Mouse (Mus musculus): ENCODE data around the gene Zfp622. TPM values are rescaled to one million over a fixed set of nuclear protein-coding genes. Genes with fewer than 3 reads are reported as not detected.
"Not testable (repeated sequence)": the region's sequence is repeated elsewhere in the genome, so short reads cannot be mapped to it uniquely, and the experiment has no call there.

Gene Zfp622
- polyA plus RNA-seq, 1 experiment from 2014 or later, result 34.4 TPM

- peak overlapping the region; percentile 95 for H3K4me3 ChIP-seq (ENCODE audit: low read depth, low read length)
Observed at GRCm38 (mm10) chr15:25984734-25985492, 747 bp downstream of the Zfp622 start.

DNA sequence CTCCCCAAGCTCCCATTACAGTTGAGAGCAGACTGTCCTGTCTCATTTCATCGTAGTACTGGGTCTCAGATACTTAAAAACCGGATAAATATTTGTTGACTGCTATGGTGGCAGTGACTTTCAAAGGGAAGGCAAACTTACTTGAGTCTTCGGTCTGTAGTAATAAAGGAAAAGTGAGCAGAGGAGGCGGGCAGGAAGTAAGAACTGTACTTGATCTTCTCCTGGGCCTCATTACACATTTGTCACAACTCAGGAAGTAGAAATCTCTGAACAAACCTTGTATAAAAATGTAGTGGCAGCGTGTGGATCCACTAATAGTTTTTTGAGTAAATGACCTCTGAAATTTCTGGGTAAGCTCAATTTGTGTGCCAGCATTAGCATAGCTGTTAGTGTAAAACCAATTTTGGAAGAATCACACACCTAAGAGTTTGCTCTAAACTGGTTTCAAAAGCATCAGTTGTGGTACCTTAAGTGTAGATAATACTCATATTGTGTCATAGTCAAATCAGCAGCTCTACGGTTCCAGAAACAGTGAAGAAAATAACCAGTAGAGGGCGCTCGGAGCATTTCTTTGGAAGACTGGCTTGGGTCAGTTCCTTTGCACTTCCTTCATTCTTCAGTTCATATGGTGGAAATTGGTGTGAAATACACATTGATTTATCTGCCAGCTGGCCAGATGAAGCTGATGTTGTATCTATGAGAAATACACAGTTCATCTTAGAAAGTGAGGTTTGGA lies 9.0 kb downstream of the Zfp622 start:
- Histone ChIP-seq H3K4me1 (ENCODE audit: control insufficient read depth, insufficient read depth, low read length) (no peaks in the 10 kb centered on the region), H3K36me3 (ENCODE audit: control insufficient read depth, insufficient read depth, low read length) (peaks cover 12% of the 10 kb centered on the region; the same call in 1 of the 2 replicates), H3K27ac (replicated peaks; ENCODE audit: low read depth, low read length) (no peak overlapping the region), H3K27me3 (ENCODE audit: control insufficient read depth, insufficient read depth, low read length) (no peaks in the 10 kb centered on the region), H3K9ac (ENCODE audit: low read length) (no peak overlapping the region), H3K4me3 (ENCODE audit: low read depth, low read length) (no peak overlapping the region), H3K4me2 (ENCODE audit: low read depth, severe bottlenecking) (no peak overlapping the region), H3K9me3 (ENCODE audit: control insufficient read depth, low read length) (no peaks in the 10 kb centered on the region)
- DNase-seq (ENCODE audit: low spot score), result peak; percentile 69
- WGBS, result 64% methylated on average over 8 of the region's 8 CpGs
- no peak for ATAC-seq (ENCODE audit: insufficient number of reproducible peaks, low FRiP score, low TSS enrichment, low read depth)

More at GRCm38 (mm10) chr15:25984734-25985492, 747 bp downstream of the Zfp622 start:
- peak overlapping the region; percentile 60 for H3K27ac ChIP-seq (replicated peaks; ENCODE audit: low read depth, low read length)
- no peak; the same call in 1 of the 2 replicates for ATAC-seq (ENCODE audit: insufficient number of reproducible peaks, low FRiP score, low TSS enrichment, low read depth)
- under 1% methylated on average over 71 of the region's 71 CpGs for WGBS
- H3K4me2 ChIP-seq (ENCODE audit: low read depth, severe bottlenecking), result peak overlapping the region; percentile 88
- H3K9ac ChIP-seq (ENCODE audit: low read length), result peak overlapping the region; percentile 84
- no peaks in the 10 kb centered on the region for H3K9me3 ChIP-seq (ENCODE audit: control insufficient read depth, low read length)
- H3K27me3 ChIP-seq (ENCODE audit: control insufficient read depth, insufficient read depth, low read length), result no peaks in the 10 kb centered on the region
- 0 out of 2 replicates have a peak, but pooled peaks cover 2% of the 10 kb centered on the region for H3K36me3 ChIP-seq (ENCODE audit: control insufficient read depth, insufficient read depth, low read length)
- peaks cover 9% of the 10 kb centered on the region; the same call in 1 of the 2 replicates for H3K4me1 ChIP-seq (ENCODE audit: control insufficient read depth, insufficient read depth, low read length)
- DNase-seq (ENCODE audit: low spot score), result peak; percentile 45

DNA sequence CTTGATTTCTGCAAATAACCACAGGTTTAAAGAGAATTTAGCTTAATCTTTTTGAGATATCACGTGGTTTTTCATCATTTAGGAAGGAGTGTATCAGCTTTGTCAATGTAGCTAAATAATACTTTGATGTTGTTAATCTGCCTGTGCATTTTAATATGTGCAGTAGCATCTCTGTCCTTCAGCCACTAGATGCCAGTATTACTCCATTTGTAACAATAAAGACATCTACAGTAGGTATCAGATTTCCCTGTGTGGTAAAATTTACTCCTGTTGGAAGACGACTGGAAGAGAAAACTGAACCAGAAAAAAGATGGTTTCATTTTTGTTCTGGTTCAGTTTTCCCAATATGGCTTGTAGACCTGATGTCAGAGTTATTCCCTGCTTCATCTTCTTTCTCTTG lies 11.4 kb downstream of the Zfp622 start:
- Histone ChIP-seq H3K4me2 (ENCODE audit: low read depth, severe bottlenecking) (no peak overlapping the region), H3K9me3 (ENCODE audit: control insufficient read depth, low read length) (no peaks in the 10 kb centered on the region), H3K9ac (ENCODE audit: low read length) (no peak overlapping the region), H3K4me1 (ENCODE audit: control insufficient read depth, insufficient read depth, low read length) (no peaks in the 10 kb centered on the region), H3K36me3 (ENCODE audit: control insufficient read depth, insufficient read depth, low read length) (peaks cover 10% of the 10 kb centered on the region; the same call in 1 of the 2 replicates), H3K27ac (replicated peaks; ENCODE audit: low read depth, low read length) (no peak overlapping the region), H3K4me3 (ENCODE audit: low read depth, low read length) (no peak overlapping the region), H3K27me3 (ENCODE audit: control insufficient read depth, insufficient read depth, low read length) (no peaks in the 10 kb centered on the region)
- no peak for ATAC-seq (ENCODE audit: insufficient number of reproducible peaks, low FRiP score, low TSS enrichment, low read depth)
- no peak for DNase-seq (ENCODE audit: low spot score)
- WGBS, result 41% methylated on average over 2 of the region's 2 CpGs

DNA sequence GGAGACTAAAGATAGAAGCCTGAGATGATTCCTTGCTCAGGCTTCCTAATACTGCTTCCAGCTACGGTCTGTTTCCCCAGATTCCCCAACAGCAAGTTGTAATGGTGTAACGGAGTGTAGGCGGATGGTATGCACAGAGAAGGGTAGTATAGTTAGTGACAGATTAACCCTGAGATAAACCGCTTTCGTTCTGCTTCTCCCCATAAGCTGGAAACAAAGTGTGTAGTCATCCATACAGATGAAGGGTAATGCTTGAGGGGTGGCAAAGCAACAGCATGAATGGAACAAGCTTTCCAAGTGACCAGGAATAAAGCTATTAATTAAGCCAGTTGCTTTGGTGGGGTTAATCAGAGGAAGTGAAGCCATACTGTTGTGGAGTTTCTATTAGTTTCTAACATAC lies 15.4 kb downstream of the Zfp622 start:
- H3K27ac ChIP-seq (replicated peaks; ENCODE audit: low read depth, low read length); H3K4me2 ChIP-seq (ENCODE audit: low read depth, severe bottlenecking); H3K9ac ChIP-seq (ENCODE audit: low read length); H3K36me3 ChIP-seq (ENCODE audit: control insufficient read depth, insufficient read depth, low read length); H3K4me3 ChIP-seq (ENCODE audit: low read depth, low read length); H3K4me1 ChIP-seq (ENCODE audit: control insufficient read depth, insufficient read depth, low read length); H3K9me3 ChIP-seq (ENCODE audit: control insufficient read depth, low read length); DNase-seq (ENCODE audit: low spot score); H3K27me3 ChIP-seq (ENCODE audit: control insufficient read depth, insufficient read depth, low read length); ATAC-seq (ENCODE audit: insufficient number of reproducible peaks, low FRiP score, low TSS enrichment, low read depth): not testable (repeated sequence)
- WGBS, result 89% methylated on average over 5 of the region's 5 CpGs

DNA sequence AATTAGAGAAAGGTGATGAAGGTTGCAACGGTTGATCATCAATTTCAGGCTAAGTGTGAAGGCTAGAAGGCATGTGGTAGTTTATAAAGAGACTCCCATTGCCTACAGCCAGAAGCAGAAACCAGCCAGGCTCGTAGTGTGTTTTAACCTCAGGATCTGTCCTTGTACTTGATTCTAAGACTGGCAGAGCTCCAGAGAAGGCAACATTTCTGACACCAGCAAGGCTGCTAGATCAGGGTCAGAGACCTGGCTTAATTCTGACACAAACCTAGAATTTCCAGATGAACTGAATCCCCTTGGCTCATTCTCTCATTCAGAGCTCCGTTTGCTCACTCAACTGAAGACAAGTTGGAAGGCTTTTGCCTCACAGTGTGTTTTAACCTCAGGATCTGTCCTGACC lies 24.5 kb downstream of the Zfp622 start:
- Histone ChIP-seq H3K9ac (ENCODE audit: low read length) (no peak overlapping the region), H3K4me1 (ENCODE audit: control insufficient read depth, insufficient read depth, low read length) (no peaks in the 10 kb centered on the region), H3K27me3 (ENCODE audit: control insufficient read depth, insufficient read depth, low read length) (no peaks in the 10 kb centered on the region), H3K4me3 (ENCODE audit: low read depth, low read length) (no peak overlapping the region), H3K36me3 (ENCODE audit: control insufficient read depth, insufficient read depth, low read length) (no peaks in the 10 kb centered on the region), H3K9me3 (ENCODE audit: control insufficient read depth, low read length) (no peaks in the 10 kb centered on the region), H3K27ac (replicated peaks; ENCODE audit: low read depth, low read length) (no peak overlapping the region), H3K4me2 (ENCODE audit: low read depth, severe bottlenecking) (no peak overlapping the region)
- 86% methylated on average over 3 of the region's 3 CpGs for WGBS
- ATAC-seq (ENCODE audit: insufficient number of reproducible peaks, low FRiP score, low TSS enrichment, low read depth) (no peak), DNase-seq (ENCODE audit: low spot score) (no peak)

DNA sequence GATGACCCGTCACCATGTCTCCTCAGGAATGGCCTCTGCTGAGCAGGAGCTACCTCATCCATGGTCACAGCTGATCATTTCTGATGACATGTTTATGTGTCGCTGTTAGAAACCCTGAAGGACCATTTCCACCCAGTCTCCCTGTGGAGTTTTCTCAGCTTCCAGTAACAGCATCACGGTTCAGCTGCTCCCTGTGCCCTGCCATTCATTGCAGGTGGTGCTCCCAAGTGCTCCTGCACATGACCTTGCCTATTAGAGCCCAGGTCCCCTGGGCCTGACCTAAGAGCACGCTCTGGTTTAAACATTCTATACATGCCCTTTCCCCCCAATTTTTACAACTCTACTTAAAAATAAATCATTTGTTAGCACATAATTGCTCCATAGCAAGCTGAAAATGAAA lies 28.7 kb downstream of the Zfp622 start:
- WGBS, result 57% methylated on average over 4 of the region's 4 CpGs
- ATAC-seq (ENCODE audit: insufficient number of reproducible peaks, low FRiP score, low TSS enrichment, low read depth), result peak; percentile 41; the same call in 1 of the 2 replicates
- Histone ChIP-seq H3K36me3 (ENCODE audit: control insufficient read depth, insufficient read depth, low read length) (no peaks in the 10 kb centered on the region), H3K9ac (ENCODE audit: low read length) (no peak overlapping the region), H3K27ac (replicated peaks; ENCODE audit: low read depth, low read length) (no peak overlapping the region), H3K27me3 (ENCODE audit: control insufficient read depth, insufficient read depth, low read length) (no peaks in the 10 kb centered on the region), H3K4me1 (ENCODE audit: control insufficient read depth, insufficient read depth, low read length) (no peaks in the 10 kb centered on the region; the same call in 1 of the 2 replicates), H3K4me2 (ENCODE audit: low read depth, severe bottlenecking) (no peak overlapping the region), H3K4me3 (ENCODE audit: low read depth, low read length) (no peak overlapping the region), H3K9me3 (ENCODE audit: control insufficient read depth, low read length) (no peaks in the 10 kb centered on the region)
- DNase-seq (ENCODE audit: low spot score), result peak; percentile 43

DNA sequence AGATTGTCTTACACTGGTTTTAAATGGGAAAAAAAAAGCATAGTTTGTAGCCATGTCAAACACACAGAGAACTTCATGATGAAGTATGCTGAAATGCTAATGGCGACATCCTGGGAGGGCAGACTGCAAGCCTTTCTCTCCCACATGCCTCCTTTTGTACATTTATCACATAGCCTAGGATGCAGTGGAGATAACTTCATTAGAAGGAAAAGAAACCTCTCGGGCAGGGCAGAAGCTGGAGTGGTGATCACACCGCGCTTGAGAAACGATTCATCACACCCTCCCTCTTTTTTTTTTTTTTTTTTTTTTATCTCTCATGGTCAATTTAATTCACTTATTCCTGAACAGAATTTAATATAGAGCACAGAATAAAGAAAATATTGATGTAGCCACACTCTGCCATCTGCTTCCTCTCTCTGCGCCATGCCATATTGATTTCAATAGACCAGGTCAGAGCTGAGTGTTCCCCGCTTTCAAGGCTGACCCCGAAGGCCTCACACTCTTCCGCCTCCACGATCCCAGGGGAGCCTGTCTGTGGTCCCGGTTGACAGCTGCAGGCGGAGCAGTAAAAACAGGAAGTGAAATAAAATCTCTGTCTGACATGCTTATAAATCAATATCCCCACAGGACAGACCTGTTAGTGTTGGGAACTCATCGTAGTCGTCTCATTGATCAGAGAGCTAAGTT lies 32.0 kb downstream of the Zfp622 start:
- Histone ChIP-seq H3K9ac (ENCODE audit: low read length) (no peak overlapping the region), H3K27me3 (ENCODE audit: control insufficient read depth, insufficient read depth, low read length) (no peaks in the 10 kb centered on the region), H3K27ac (replicated peaks; ENCODE audit: low read depth, low read length) (no peak overlapping the region), H3K36me3 (ENCODE audit: control insufficient read depth, insufficient read depth, low read length) (no peaks in the 10 kb centered on the region), H3K4me2 (ENCODE audit: low read depth, severe bottlenecking) (no peak overlapping the region), H3K4me1 (ENCODE audit: control insufficient read depth, insufficient read depth, low read length) (no peaks in the 10 kb centered on the region; the same call in 1 of the 2 replicates), H3K9me3 (ENCODE audit: control insufficient read depth, low read length) (no peaks in the 10 kb centered on the region), H3K4me3 (ENCODE audit: low read depth, low read length) (no peak overlapping the region)
- WGBS, result 47% methylated on average over 14 of the region's 14 CpGs
- ATAC-seq (ENCODE audit: insufficient number of reproducible peaks, low FRiP score, low TSS enrichment, low read depth) (peak; percentile 74; the same call in 1 of the 2 replicates), DNase-seq (ENCODE audit: low spot score) (peak; percentile 64)

DNA sequence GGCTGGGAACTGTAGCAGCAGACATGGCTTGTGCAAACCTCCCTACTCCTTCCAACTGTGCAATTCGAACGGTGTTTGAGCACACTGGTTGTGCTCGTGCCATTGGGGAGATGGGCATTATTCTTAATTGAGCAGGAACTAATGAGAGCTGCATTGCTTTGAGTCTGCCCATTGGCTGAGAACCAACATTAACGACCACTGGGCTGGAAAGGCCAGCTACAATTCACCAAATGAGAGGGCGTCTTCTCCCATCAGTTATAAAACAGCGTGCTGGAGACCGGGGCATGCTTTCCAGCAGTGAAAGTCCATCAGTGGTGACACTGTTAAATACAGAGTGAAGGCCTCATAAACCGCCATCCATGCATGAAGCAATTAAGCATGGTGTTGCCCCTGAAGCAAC lies 37.6 kb downstream of the Zfp622 start:
- DNase-seq (ENCODE audit: low spot score) (no peak), ATAC-seq (ENCODE audit: insufficient number of reproducible peaks, low FRiP score, low TSS enrichment, low read depth) (no peak)
- no peak overlapping the region for H3K27ac ChIP-seq (replicated peaks; ENCODE audit: low read depth, low read length)
- no peak overlapping the region for H3K9ac ChIP-seq (ENCODE audit: low read length)
- no peaks in the 10 kb centered on the region for H3K4me1 ChIP-seq (ENCODE audit: control insufficient read depth, insufficient read depth, low read length)
- whole genome bisulfite sequencing, result 50% methylated on average over 8 of the region's 8 CpGs
- H3K27me3 ChIP-seq (ENCODE audit: control insufficient read depth, insufficient read depth, low read length), result no peaks in the 10 kb centered on the region
- no peaks in the 10 kb centered on the region for H3K9me3 ChIP-seq (ENCODE audit: control insufficient read depth, low read length)
- H3K36me3 ChIP-seq (ENCODE audit: control insufficient read depth, insufficient read depth, low read length), result no peaks in the 10 kb centered on the region
- no peak overlapping the region for H3K4me3 ChIP-seq (ENCODE audit: low read depth, low read length)
- no peak overlapping the region for H3K4me2 ChIP-seq (ENCODE audit: low read depth, severe bottlenecking)
